Mouse (Mus musculus): ENCODE results near the gene Taok3.

GRCm38 (mm10) chr5:117119777-117120488 lies at the start of gene Taok3:
- TF ChIP-seq GATA1 (IDR thresholded peaks at IDR 0.05; ENCODE audit: low read length) (no peak), TAL1 (IDR thresholded peaks at IDR 0.05; ENCODE audit: low read length) (no peak)
